Mouse (Mus musculus) left cerebral cortex, postnatal 36 days (tissue): ENCODE data around the gene Nup160. TPM values are rescaled to one million over a fixed set of nuclear protein-coding genes. Genes with fewer than 3 reads are reported as not detected.
A peak's percentile ranks its signal among the peaks of the same experiment; 100 is the strongest.

ENCODE experiments used
- DNase-seq, 2 experiments: peaks; one replicate each; pipeline ENCODE4 v3.0.0; 2021 to 2022; ENCODE audit warnings: low spot score in 2 of 2, mixed read lengths in 1 of 2
- intact Hi-C: fragments of 180-260 bp; cut with DNase I; formaldehyde crosslinking; loops from one replicate; pipeline ENCODE4 v1.15.1; 2025
- total RNA-seq, 2 experiments: library from RNA; stranded (reverse); gene quantifications; 2 replicates each; pipeline ENCODE4 v1.2.3; 2021

The Nup160 gene
- total RNA-seq, 2 experiments from 2014 or later = 18.2 to 20.5 TPM

- DNase-seq = no peak
- intact Hi-C loops = no loop called here
Observed at GRCm38 (mm10) chr2:90659639-90660038, 17.4 kb upstream of the Nup160 start.

GRCm38 (mm10) chr2:90660947-90661346, 16.1 kb upstream of the Nup160 start:
- intact Hi-C loops = no loop called here

GRCm38 (mm10) chr2:90661426-90661825, 15.6 kb upstream of the Nup160 start:
- intact Hi-C loops = no loop called here
- no peak for DNase-seq

More at GRCm38 (mm10) chr2:90660947-90661346, 16.1 kb upstream of the Nup160 start:
- no peak for DNase-seq

- intact Hi-C loops = no loop called here
- no peak for DNase-seq
Observed at GRCm38 (mm10) chr2:90666591-90667387, 10.2 kb upstream of the Nup160 start.

- intact Hi-C loops = no loop called here
Observed at GRCm38 (mm10) chr2:90667388-90668265, 9.4 kb upstream of the Nup160 start.

GRCm38 (mm10) chr2:90670343-90670742, 6.7 kb upstream of the Nup160 start:
- intact Hi-C loops = no loop called here
- DNase-seq = no peak

More at GRCm38 (mm10) chr2:90667388-90668265, 9.4 kb upstream of the Nup160 start:
- DNase-seq = peak; percentile 22 to 25

- no peak for DNase-seq
- intact Hi-C loops = no loop called here
Observed at GRCm38 (mm10) chr2:90673339-90673738, 3.7 kb upstream of the Nup160 start.

- no peak for DNase-seq
- intact Hi-C loops = no loop called here
Observed at GRCm38 (mm10) chr2:90674555-90674954, 2.5 kb upstream of the Nup160 start.

- intact Hi-C loops = no loop called here
- DNase-seq = no peak
Observed at GRCm38 (mm10) chr2:90675488-90675887, 1.5 kb upstream of the Nup160 start.

GRCm38 (mm10) chr2:90678256-90679060, 1.4 kb downstream of the Nup160 start:
- intact Hi-C loops = loop anchor here (2.0 kb wide), 2 partner anchors 98 to 204 kb away; partner anchors contain the start of gene Ptprj
- no peak for DNase-seq

- intact Hi-C loops = loop anchor here (2.0 kb wide), 2 partner anchors 98 to 204 kb away; partner anchors contain the start of gene Ptprj
- DNase-seq = peak; percentile 91 to 92
Observed at GRCm38 (mm10) chr2:90679061-90679810, 2.2 kb downstream of the Nup160 start.

- no peak for DNase-seq
- intact Hi-C loops = no loop called here
Observed at GRCm38 (mm10) chr2:90700943-90701342, 23.9 kb downstream of the Nup160 start.

GRCm38 (mm10) chr2:90708548-90708947, 31.5 kb downstream of the Nup160 start:
- intact Hi-C loops = no loop called here
- no peak for DNase-seq

GRCm38 (mm10) chr2:90715555-90716092, 38.6 kb downstream of the Nup160 start:
- intact Hi-C loops = no loop called here
- DNase-seq = no peak

GRCm38 (mm10) chr2:90717366-90717765, 40.4 kb downstream of the Nup160 start:
- DNase-seq = no peak
- intact Hi-C loops = no loop called here

- intact Hi-C loops = no loop called here
Observed at GRCm38 (mm10) chr2:90717948-90718347, 40.9 kb downstream of the Nup160 start.

GRCm38 (mm10) chr2:90726818-90727217, 49.8 kb downstream of the Nup160 start:
- intact Hi-C loops = no loop called here
- DNase-seq = no peak

More at GRCm38 (mm10) chr2:90717948-90718347, 40.9 kb downstream of the Nup160 start:
- no peak for DNase-seq

GRCm38 (mm10) chr2:90735326-90735725, 58.3 kb downstream of the Nup160 start:
- no peak for DNase-seq
- intact Hi-C loops = no loop called here

GRCm38 (mm10) chr2:90738801-90739200, 61.8 kb downstream of the Nup160 start:
- no peak for DNase-seq
- intact Hi-C loops = no loop called here
